Mouse (Mus musculus) megakaryocyte progenitor cell, adult 5-6 weeks (primary cell): Measurements from ENCODE around the gene Cic. TPM values are rescaled to one million over a fixed set of nuclear protein-coding genes. Genes with fewer than 3 reads are reported as not detected.

Experiments used
- ATAC-seq: replicated peaks from 2 replicates; pipeline ENCODE4 v1.8.0; 2016; ENCODE audit warnings: mild to moderate bottlenecking, moderate TSS enrichment, inconsistent platforms; ENCODE audit not compliant: poor library complexity
- total RNA-seq, 2 experiments: library from RNA; stranded (forward) in 1 of 2; stranded (reverse) in 1 of 2; fragments of 157-497, 149-512 nt in 1 of 2; fragments of 200-1000 nt in 1 of 2; gene quantifications; 2 replicates each; pipeline versions ENCODE4 v1.2.3 to v1.2.4; 2015 to 2017

Gene Cic
- total RNA-seq, 2 experiments from 2014 or later = 19.0 to 67.4 TPM

GRCm38 (mm10) chr7:25339329-25339728, 71.8 kb downstream of the Cic start:
- ATAC-seq = no peak

GRCm38 (mm10) chr7:25341000-25341784, 73.7 kb downstream of the Cic start:
- ATAC-seq = no peak

Other genes with a start within 250 kb of the Cic start
- gene Grik5, start 195.4 kb upstream of the Cic start, total RNA-seq (2015) = 3.1 and 5.6 TPM in 2 replicates
- gene Grik5, start 195.4 kb upstream of the Cic start, total RNA-seq (2017) = 3.4 and 3.9 TPM in 2 replicates
- 6.2 and 7.6 TPM in 2 replicates for gene Zfp574, start 195.1 kb upstream of the Cic start, total RNA-seq (2015)
- gene Zfp574, start 195.1 kb upstream of the Cic start, total RNA-seq (2017) = 4.5 and 4.8 TPM in 2 replicates
- 13.8 and 18.1 TPM in 2 replicates for gene Pou2f2, start 88.0 kb upstream of the Cic start, total RNA-seq (2015)
- gene Pou2f2, start 88.0 kb upstream of the Cic start, total RNA-seq (2017) = 2.1 and 4.1 TPM in 2 replicates
- 10.7 and 11.0 TPM in 2 replicates for gene Dedd2, start 47.1 kb upstream of the Cic start, total RNA-seq (2015)
- 14.5 and 17.2 TPM in 2 replicates for gene Dedd2, start 47.1 kb upstream of the Cic start, total RNA-seq (2017)
- 7.2 and 7.6 TPM in 2 replicates for gene Zfp526, start 46.3 kb upstream of the Cic start, total RNA-seq (2015)
- 7.5 and 7.6 TPM in 2 replicates for gene Zfp526, start 46.3 kb upstream of the Cic start, total RNA-seq (2017)
- 84.9 and 93.2 TPM in 2 replicates for gene Gsk3a, start 29.9 kb upstream of the Cic start, total RNA-seq (2015)
- 57.8 and 60.3 TPM in 2 replicates for gene Gsk3a, start 29.9 kb upstream of the Cic start, total RNA-seq (2017)
- gene Erf, start 16.9 kb upstream of the Cic start, total RNA-seq (2015) = 5.2 and 5.6 TPM in 2 replicates
- gene Erf, start 16.9 kb upstream of the Cic start, total RNA-seq (2017) = 6.6 and 6.9 TPM in 2 replicates
- gene Pafah1b3, start 30.3 kb downstream of the Cic start, total RNA-seq (2015) = 10.9 and 20.0 TPM in 2 replicates
- 14.7 and 15.0 TPM in 2 replicates for gene Pafah1b3, start 30.3 kb downstream of the Cic start, total RNA-seq (2017)
- not detected in 2 replicates for gene Prr19, start 33.7 kb downstream of the Cic start, total RNA-seq (2015)
- gene Prr19, start 33.7 kb downstream of the Cic start, total RNA-seq (2017) = not detected in 2 replicates
- gene Tmem145, start 38.4 kb downstream of the Cic start, total RNA-seq (2015) = not detected in 2 replicates
- not detected in 2 replicates for gene Tmem145, start 38.4 kb downstream of the Cic start, total RNA-seq (2017)
- gene Megf8, start 49.5 kb downstream of the Cic start, total RNA-seq (2015) = 2.2 and 2.5 TPM in 2 replicates
- 3.5 and 3.9 TPM in 2 replicates for gene Megf8, start 49.5 kb downstream of the Cic start, total RNA-seq (2017)
- not detected in 2 replicates for gene Cnfn, start 102.0 kb downstream of the Cic start, total RNA-seq (2015)
- not detected in 2 replicates for gene Cnfn, start 102.0 kb downstream of the Cic start, total RNA-seq (2017)
- gene Lipe, start 131.0 kb downstream of the Cic start, total RNA-seq (2015) = 8.3 and 9.8 TPM in 2 replicates
- gene Lipe, start 131.0 kb downstream of the Cic start, total RNA-seq (2017) = 7.2 and 7.4 TPM in 2 replicates
- not detected in 2 replicates for gene Cxcl17, start 145.2 kb downstream of the Cic start, total RNA-seq (2015)
- gene Cxcl17, start 145.2 kb downstream of the Cic start, total RNA-seq (2017) = not detected in 2 replicates
- gene Ceacam1, start 209.9 kb downstream of the Cic start, total RNA-seq (2015) = 62.9 and 87.1 TPM in 2 replicates
- 21.0 and 23.6 TPM in 2 replicates for gene Ceacam1, start 209.9 kb downstream of the Cic start, total RNA-seq (2017)